Mouse (Mus musculus) erythroblast, embryonic 14.5 days (primary cell): ENCODE data around the gene Mtor. TPM values are rescaled to one million over a fixed set of nuclear protein-coding genes. Genes with fewer than 3 reads are reported as not detected.

Source experiments
- H3K27me3 ChIP-seq: 2 replicates; pipeline ENCODE4 v1.6.1; 2012; ENCODE audit warnings: inconsistent platforms; ENCODE audit not compliant: control insufficient read depth
- H3K36me3 ChIP-seq: 2 replicates; pipeline ENCODE4 v1.6.1; 2012; ENCODE audit warnings: mild to moderate bottlenecking, inconsistent platforms; ENCODE audit not compliant: control insufficient read depth
- H3K4me1 ChIP-seq: 2 replicates; pipeline ENCODE4 v1.6.1; 2012; ENCODE audit warnings: inconsistent platforms; ENCODE audit not compliant: control insufficient read depth
- H3K4me3 ChIP-seq: replicated peaks from 2 replicates; pipeline ENCODE3; 2012; ENCODE audit warnings: moderate library complexity, mild to moderate bottlenecking, inconsistent platforms
- H3K9me3 ChIP-seq: 2 replicates; pipeline ENCODE4 v1.6.1; 2012; ENCODE audit warnings: low read length, inconsistent platforms, mixed read lengths; ENCODE audit not compliant: control insufficient read depth
- GATA1 ChIP-seq: IDR thresholded peaks from 2 replicates; pipeline ENCODE4 v1.6.1; 2012; ENCODE audit warnings: low read length, inconsistent platforms, mixed read lengths
- TAL1 ChIP-seq: IDR thresholded peaks from 3 replicates; pipeline ENCODE4 v1.6.1; 2012; ENCODE audit warnings: low read length, inconsistent platforms, mixed read lengths
- polyA plus RNA-seq: library from polyadenylated mRNA; stranded (reverse); fragments of >175 nt; gene quantifications from 2 replicates; pipeline ENCODE4 v1.2.3, GENCODE M21; 2012

Mtor gene
- polyA plus RNA-seq, 1 experiment, result 1.2 TPM

GRCm38 (mm10) chr4:148513021-148513559, 64.7 kb downstream of the Mtor start:
- Histone ChIP-seq H3K9me3 (no peaks in the 10 kb centered on the region), H3K36me3 (peaks cover 61% of the 10 kb centered on the region), H3K4me3 (no peak overlapping the region), H3K4me1 (no peaks in the 10 kb centered on the region), H3K27me3 (no peaks in the 10 kb centered on the region)
- TF ChIP-seq GATA1 (no peak), TAL1 (no peak)

GRCm38 (mm10) chr4:148515313-148515712, 66.9 kb downstream of the Mtor start:
- H3K36me3 ChIP-seq, result peaks cover 70% of the 10 kb centered on the region
- TF ChIP-seq TAL1, result no peak
- TF ChIP-seq GATA1, result no peak

GRCm38 (mm10) chr4:148517809-148518208, 69.4 kb downstream of the Mtor start:
- H3K36me3 ChIP-seq, result peaks cover 66% of the 10 kb centered on the region
- H3K9me3 ChIP-seq, result no peaks in the 10 kb centered on the region
- H3K27me3 ChIP-seq, result no peaks in the 10 kb centered on the region
- H3K4me3 ChIP-seq, result no peak overlapping the region
- TF ChIP-seq TAL1, result no peak
- TF ChIP-seq GATA1, result no peak
- H3K4me1 ChIP-seq, result no peaks in the 10 kb centered on the region

More at GRCm38 (mm10) chr4:148515313-148515712, 66.9 kb downstream of the Mtor start:
- Histone ChIP-seq H3K4me1 (no peaks in the 10 kb centered on the region), H3K9me3 (no peaks in the 10 kb centered on the region), H3K4me3 (no peak overlapping the region), H3K27me3 (no peaks in the 10 kb centered on the region)

GRCm38 (mm10) chr4:148518235-148518795, 69.9 kb downstream of the Mtor start:
- no peaks in the 10 kb centered on the region for H3K4me1 ChIP-seq
- H3K27me3 ChIP-seq, result no peaks in the 10 kb centered on the region
- H3K36me3 ChIP-seq, result peaks cover 66% of the 10 kb centered on the region
- TF ChIP-seq GATA1, result no peak
- no peaks in the 10 kb centered on the region for H3K9me3 ChIP-seq
- no peak overlapping the region for H3K4me3 ChIP-seq

DNA sequence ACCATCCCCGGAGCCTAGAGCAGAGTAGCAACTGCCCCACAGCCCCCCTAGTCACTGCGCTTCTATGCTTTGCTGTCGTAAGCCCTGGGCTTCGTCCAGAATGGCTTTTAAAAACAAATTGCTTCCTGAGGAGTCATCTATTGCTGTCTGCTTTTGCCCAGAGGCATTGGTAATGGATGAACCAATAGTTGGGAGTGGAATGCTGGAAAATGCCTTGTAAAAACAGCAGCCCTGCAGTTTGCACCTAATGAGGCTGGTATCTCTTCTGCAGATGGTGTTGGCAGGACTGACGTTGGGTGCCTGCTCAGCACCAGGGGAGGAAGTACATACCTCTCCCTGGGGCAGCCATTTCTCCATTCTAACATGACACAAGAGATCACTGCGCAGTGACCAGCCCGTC, 75.1 kb downstream of the Mtor start:
- no peak overlapping the region for H3K4me3 ChIP-seq
- H3K27me3 ChIP-seq, result no peaks in the 10 kb centered on the region
- no peak for TF ChIP-seq TAL1
- peaks cover 72% of the 10 kb centered on the region for H3K36me3 ChIP-seq
- H3K9me3 ChIP-seq, result no peaks in the 10 kb centered on the region
- no peaks in the 10 kb centered on the region for H3K4me1 ChIP-seq

DNA sequence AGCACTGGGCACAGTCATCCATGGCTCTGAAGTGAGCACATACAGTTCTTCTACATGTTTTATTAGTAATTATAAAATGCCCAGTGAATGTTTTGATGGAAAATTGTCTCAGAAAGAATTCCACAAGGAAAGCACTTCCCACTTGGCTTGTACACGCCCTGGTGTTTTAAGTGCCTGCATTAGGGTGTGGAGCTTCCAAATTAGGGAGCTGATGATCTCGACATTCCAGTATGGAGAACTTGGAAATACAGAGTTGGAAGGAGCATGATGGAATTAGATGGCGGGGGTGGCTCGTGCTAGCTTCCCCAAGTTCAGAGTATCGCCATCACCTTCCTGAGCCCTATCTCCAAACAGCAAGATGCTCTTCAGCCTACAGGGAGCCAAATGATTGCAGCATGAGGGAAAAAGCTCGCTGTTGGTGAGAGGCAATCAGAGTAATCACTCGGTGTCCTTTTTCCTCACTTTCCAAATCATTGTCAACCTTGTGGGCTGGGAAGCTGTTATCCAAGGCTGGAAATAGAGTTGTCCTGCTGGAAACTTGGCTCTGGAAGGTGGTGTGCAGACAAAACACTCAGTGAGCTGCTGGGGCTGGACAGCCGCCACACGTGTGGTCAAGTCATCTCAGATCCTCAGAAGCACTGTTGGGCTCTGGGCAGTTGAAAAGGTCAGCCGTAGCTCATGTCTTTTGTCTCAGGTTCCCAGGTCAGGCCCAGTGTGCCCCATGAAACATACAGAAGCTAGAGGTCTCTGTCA, 78.9 kb downstream of the Mtor start:
- H3K36me3 ChIP-seq, result peaks cover 77% of the 10 kb centered on the region
- TF ChIP-seq GATA1 (no peak), TAL1 (no peak)
- H3K4me3 ChIP-seq, result no peak overlapping the region
- H3K27me3 ChIP-seq, result no peaks in the 10 kb centered on the region
- no peaks in the 10 kb centered on the region for H3K4me1 ChIP-seq
- H3K9me3 ChIP-seq, result no peaks in the 10 kb centered on the region

DNA sequence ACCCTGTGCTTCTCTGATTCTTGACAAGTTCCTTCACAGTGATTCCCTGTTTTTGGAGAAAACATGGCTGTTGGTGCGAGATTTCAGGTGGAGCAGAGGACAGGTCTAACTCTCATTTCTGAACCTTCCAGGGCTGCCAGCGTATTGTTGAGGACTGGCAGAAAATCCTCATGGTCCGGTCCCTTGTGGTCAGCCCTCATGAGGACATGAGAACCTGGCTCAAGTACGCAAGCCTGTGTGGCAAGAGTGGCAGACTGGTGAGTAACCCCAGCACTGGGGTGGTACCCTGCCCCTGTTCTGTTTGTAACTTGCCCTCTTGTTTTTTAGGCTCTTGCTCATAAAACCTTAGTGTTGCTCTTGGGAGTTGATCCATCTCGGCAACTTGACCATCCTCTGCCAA, 81.9 kb downstream of the Mtor start:
- H3K36me3 ChIP-seq, result peaks cover 82% of the 10 kb centered on the region
- H3K9me3 ChIP-seq, result no peaks in the 10 kb centered on the region
- TF ChIP-seq TAL1 (no peak), GATA1 (no peak)

DNA sequence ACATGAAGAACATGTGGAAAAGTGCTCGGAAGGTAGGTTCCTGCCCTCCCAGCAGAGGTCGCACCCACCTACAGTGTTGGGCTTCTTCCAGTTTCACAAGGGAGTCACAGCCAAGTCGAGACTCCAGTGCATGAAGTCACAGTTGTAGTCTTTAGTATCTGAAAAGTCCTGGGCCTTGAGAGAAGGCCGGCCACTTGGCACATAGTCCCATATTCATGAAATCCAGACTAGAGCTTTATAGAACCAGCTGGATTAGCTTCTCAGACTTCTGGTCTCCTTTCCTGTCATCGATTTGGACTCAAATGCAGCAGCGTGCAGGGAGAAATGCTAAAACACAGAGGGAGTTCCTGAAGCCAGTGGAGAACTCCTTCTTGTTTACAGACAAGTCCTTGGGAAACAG, 82.4 kb downstream of the Mtor start:
- no peak overlapping the region for H3K4me3 ChIP-seq
- H3K4me1 ChIP-seq, result no peaks in the 10 kb centered on the region
- H3K27me3 ChIP-seq, result no peaks in the 10 kb centered on the region
- peaks cover 81% of the 10 kb centered on the region for H3K36me3 ChIP-seq
- no peak for TF ChIP-seq TAL1
- TF ChIP-seq GATA1, result no peak
- no peaks in the 10 kb centered on the region for H3K9me3 ChIP-seq

More for the DNA sequence above, 81.9 kb downstream of the Mtor start:
- Histone ChIP-seq H3K4me1 (no peaks in the 10 kb centered on the region), H3K4me3 (no peak overlapping the region), H3K27me3 (no peaks in the 10 kb centered on the region)

DNA sequence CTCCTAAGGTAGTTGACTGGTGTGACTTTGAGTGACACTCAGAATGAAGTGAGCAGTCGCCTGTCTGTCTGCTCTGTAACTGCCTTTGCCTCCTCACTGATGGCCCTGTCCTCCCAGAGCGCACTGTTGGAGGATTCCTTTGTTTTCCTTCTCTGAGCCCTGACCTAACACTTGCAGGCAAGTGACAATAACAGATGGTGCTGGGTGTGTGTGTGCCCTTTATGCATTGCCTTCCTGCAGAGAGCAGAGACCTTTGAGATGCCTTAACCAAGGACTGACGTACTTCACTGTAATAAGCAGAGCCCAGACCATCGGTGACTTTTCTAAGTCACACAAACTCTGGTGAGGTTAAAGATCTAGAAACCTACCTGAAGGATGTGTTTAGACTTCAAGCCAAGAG, 82.9 kb downstream of the Mtor start:
- Histone ChIP-seq H3K4me3 (no peak overlapping the region), H3K36me3 (peaks cover 81% of the 10 kb centered on the region), H3K27me3 (no peaks in the 10 kb centered on the region), H3K9me3 (no peaks in the 10 kb centered on the region), H3K4me1 (no peaks in the 10 kb centered on the region)
- TF ChIP-seq TAL1, result no peak
- TF ChIP-seq GATA1, result no peak

- no peaks in the 10 kb centered on the region for H3K4me1 ChIP-seq
Observed at GRCm38 (mm10) chr4:148532516-148532915, 84.1 kb downstream of the Mtor start.

More at GRCm38 (mm10) chr4:148532516-148532915, 84.1 kb downstream of the Mtor start:
- H3K27me3 ChIP-seq, result no peaks in the 10 kb centered on the region
- peaks cover 81% of the 10 kb centered on the region for H3K36me3 ChIP-seq
- TF ChIP-seq TAL1, result no peak
- TF ChIP-seq GATA1, result no peak
- H3K9me3 ChIP-seq, result no peaks in the 10 kb centered on the region
- H3K4me3 ChIP-seq, result no peak overlapping the region
